In genomic region chr16:77330996-77331395, GRCm38 (mm10) we compare ENCODE assay signal across 8 mouse cellular contexts.
DNase-seq lines count a peak whose midpoint lies in the region; ATAC-seq and TF ChIP-seq lines count a peak whose summit lies in the region.

No protein-coding gene starts in this region.

- no peak for TF ChIP-seq CTCF in forebrain, postnatal 0 days (IDR thresholded peaks at IDR 0.05; ENCODE audit: low read depth)

- 0 out of 2 replicates have a peak overlapping the region, but pooled peaks have one; percentile 47 for H3K27ac ChIP-seq in forebrain, postnatal 0 days (ENCODE audit: low read depth, low read length)
- peak overlapping the region; percentile 62 for H3K27ac ChIP-seq in hindbrain, embryonic 15.5 days (replicated peaks)
- peak overlapping the region; percentile 49; the same call in 1 of the 2 replicates for H3K27ac ChIP-seq in liver, embryonic 11.5 days (ENCODE audit: low read depth, low read length)
- H3K27ac ChIP-seq in midbrain, embryonic 15.5 days = peak overlapping the region; percentile 65

- H3K27me3 ChIP-seq in forebrain, postnatal 0 days (ENCODE audit: insufficient read depth, low read length) = no peaks in the 10 kb centered on the region
- H3K27me3 ChIP-seq in hindbrain, embryonic 15.5 days = no peaks in the 10 kb centered on the region
- H3K27me3 ChIP-seq in liver, embryonic 11.5 days (replicated peaks; ENCODE audit: control insufficient read depth, insufficient read depth, low read length) = no peaks in the 10 kb centered on the region
- no peaks in the 10 kb centered on the region for H3K27me3 ChIP-seq in midbrain, embryonic 15.5 days (replicated peaks)

- peaks cover 18% of the 10 kb centered on the region for H3K4me1 ChIP-seq in forebrain, postnatal 0 days (ENCODE audit: insufficient read depth)
- peaks cover 27% of the 10 kb centered on the region for H3K4me1 ChIP-seq in hindbrain, embryonic 15.5 days (replicated peaks)
- H3K4me1 ChIP-seq in liver, embryonic 11.5 days (replicated peaks; ENCODE audit: control insufficient read depth, insufficient read depth, low read length) = no peaks in the 10 kb centered on the region
- H3K4me1 ChIP-seq in midbrain, embryonic 15.5 days = peaks cover 27% of the 10 kb centered on the region

- H3K36me3 ChIP-seq in forebrain, postnatal 0 days (ENCODE audit: insufficient read depth) = no peaks in the 10 kb centered on the region
- H3K36me3 ChIP-seq in hindbrain, embryonic 15.5 days = no peaks in the 10 kb centered on the region
- no peaks in the 10 kb centered on the region for H3K36me3 ChIP-seq in liver, embryonic 11.5 days (ENCODE audit: control insufficient read depth, insufficient read depth, low read length)
- no peaks in the 10 kb centered on the region for H3K36me3 ChIP-seq in midbrain, embryonic 15.5 days (replicated peaks)

- peak; percentile 27 to 32 for DNase-seq in right cerebral cortex, postnatal 10 days (ENCODE audit: low spot score in 2 of 2)
- DNase-seq in right cerebral cortex, postnatal 4 days = no peak
- DNase-seq in forebrain, postnatal 0 days = peak; percentile 63
- no peak for DNase-seq in liver, embryonic 11.5 days (ENCODE audit: low spot score)
- DNase-seq in thymus, postnatal 25 days = peak; percentile 46
- no peak for DNase-seq in spleen, adult 18-20 months

- H3K9ac ChIP-seq in forebrain, postnatal 0 days = peak overlapping the region; percentile 22
- H3K9ac ChIP-seq in hindbrain, embryonic 15.5 days = peak overlapping the region; percentile 25; the same call in 1 of the 2 replicates
- no peak overlapping the region for H3K9ac ChIP-seq in liver, embryonic 11.5 days (ENCODE audit: low read depth, low read length)
- no peak overlapping the region for H3K9ac ChIP-seq in midbrain, embryonic 15.5 days

- 8% methylated on average over 8 of the region's 8 CpGs for WGBS in forebrain, postnatal 0 days
- WGBS in hindbrain, embryonic 15.5 days = 9% methylated on average over 8 of the region's 8 CpGs
- WGBS in liver, embryonic 11.5 days = 43% methylated on average over 8 of the region's 8 CpGs
- WGBS in midbrain, embryonic 15.5 days = 4% methylated on average over 8 of the region's 8 CpGs

- no peak; the same call in 1 of the 2 replicates for ATAC-seq in forebrain, postnatal 0 days
- no peak for ATAC-seq in hindbrain, embryonic 15.5 days (ENCODE audit: low FRiP score, low read depth)
- ATAC-seq in liver, embryonic 11.5 days (replicated peaks; ENCODE audit: low FRiP score) = no peak
- ATAC-seq in midbrain, embryonic 15.5 days (replicated peaks) = no peak

- H3K9me3 ChIP-seq in forebrain, postnatal 0 days (ENCODE audit: low read length) = no peaks in the 10 kb centered on the region
- H3K9me3 ChIP-seq in hindbrain, embryonic 15.5 days = no peaks in the 10 kb centered on the region
- H3K9me3 ChIP-seq in liver, embryonic 11.5 days (ENCODE audit: control insufficient read depth, low read length) = no peaks in the 10 kb centered on the region; the same call in 1 of the 2 replicates
- H3K9me3 ChIP-seq in midbrain, embryonic 15.5 days = no peaks in the 10 kb centered on the region

- H3K4me2 ChIP-seq in forebrain, postnatal 0 days (ENCODE audit: low read depth) = peak overlapping the region; percentile 58
- peak overlapping the region; percentile 49 for H3K4me2 ChIP-seq in hindbrain, embryonic 15.5 days
- H3K4me2 ChIP-seq in liver, embryonic 11.5 days = peak overlapping the region; percentile 61
- peak overlapping the region; percentile 48 for H3K4me2 ChIP-seq in midbrain, embryonic 15.5 days

- peak overlapping the region; percentile 34 for H3K4me3 ChIP-seq in forebrain, postnatal 0 days (ENCODE audit: low read depth, low read length)
- peak overlapping the region; percentile 41 for H3K4me3 ChIP-seq in hindbrain, embryonic 15.5 days
- peak overlapping the region; percentile 16; the same call in 1 of the 2 replicates for H3K4me3 ChIP-seq in liver, embryonic 11.5 days (ENCODE audit: low read depth, low read length)
- H3K4me3 ChIP-seq in midbrain, embryonic 15.5 days = peak overlapping the region; percentile 40

Comparison
In these comparisons a context has a peak if more than half of its experiments do, and no peak if none do; other contexts are left out.
1. DNase-seq: peak in right cerebral cortex, postnatal 10 days (2 of 2), forebrain, postnatal 0 days (single experiment) and thymus, postnatal 25 days (single experiment); none in right cerebral cortex, postnatal 4 days (single experiment), liver, embryonic 11.5 days (single experiment) and spleen, adult 18-20 months (0 of 2).
2. H3K9ac ChIP-seq: peak in forebrain, postnatal 0 days (single experiment) and hindbrain, embryonic 15.5 days (single experiment); none in liver, embryonic 11.5 days (single experiment) and midbrain, embryonic 15.5 days (single experiment).
3. Peak in every context shown above with its lines, with median percentiles within 50 percentile points of each other: H3K27ac ChIP-seq, H3K4me2 ChIP-seq and H3K4me3 ChIP-seq.